Mouse (Mus musculus): Measurements from ENCODE around the gene Rgl2.

GRCm38 (mm10) chr17:33959948-33960347 lies 30.6 kb downstream of the Rgl2 start:
- TF ChIP-seq CTCF (IDR thresholded peaks at IDR 0.05; ENCODE audit: control insufficient read depth, insufficient read depth, insufficient read length) (no peak), MAX (IDR thresholded peaks at IDR 0.05) (no peak)

Measured in C2C12 (cell line).